15 mouse cellular contexts compared by ENCODE assay signal in the genomic region with DNA sequence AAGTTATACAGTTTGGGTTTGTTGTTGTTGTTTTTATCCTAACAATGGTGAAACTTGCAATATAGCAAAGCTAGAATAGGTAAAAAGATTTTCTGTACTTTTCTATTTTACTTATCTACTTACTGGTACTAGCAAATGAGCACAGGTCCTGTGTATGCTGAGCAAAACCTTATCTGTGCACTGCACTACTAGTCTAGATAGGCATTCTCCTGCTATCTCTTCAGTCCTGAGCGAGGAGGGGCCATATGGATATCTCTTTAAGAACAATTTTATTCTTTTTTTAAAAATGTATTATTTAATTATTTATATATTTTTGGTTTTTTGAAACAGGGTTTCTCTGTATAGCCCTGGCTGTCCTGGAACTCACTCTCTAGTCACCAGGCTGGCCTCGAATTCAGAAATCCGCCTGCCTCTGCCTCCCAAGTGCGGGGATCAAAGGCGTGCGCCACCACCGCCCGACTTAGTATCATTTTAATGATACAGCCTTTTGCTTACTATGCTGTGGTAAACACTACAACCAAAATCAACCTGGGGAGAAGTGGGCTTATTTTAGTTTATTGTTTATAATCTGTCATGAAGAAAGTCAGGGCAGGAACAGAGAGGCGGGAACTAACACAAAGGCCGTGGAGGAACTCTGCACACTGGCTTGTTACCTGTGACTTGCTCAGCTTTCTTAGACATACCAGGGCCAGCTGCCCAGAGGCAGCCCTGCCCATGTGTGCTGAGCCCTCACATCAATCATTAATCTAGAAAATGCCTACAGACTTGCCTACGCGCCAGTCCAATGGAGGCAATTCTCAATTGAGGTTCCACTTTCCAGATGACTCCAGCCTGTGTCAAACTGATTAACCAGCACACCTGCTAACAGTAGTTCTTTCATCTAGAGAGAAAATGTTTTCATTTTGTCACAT. TPM values are rescaled to one million over a fixed set of nuclear protein-coding genes. Genes with fewer than 3 reads are reported as not detected.
DNase-seq lines count a peak whose midpoint lies in the region; ATAC-seq and TF ChIP-seq lines count a peak whose summit lies in the region.
"Had no signal": no experiment of that assay in that cellular context is flagged by ENCODE, and none has a peak within 500 bp of the region (broad histone marks: within the 10 kb centered on the region; RNA-seq: fewer than 3 reads in every experiment).

No protein-coding gene starts in this region.

- H3K9ac ChIP-seq in forebrain, embryonic 13.5 days: no peak overlapping the region
- no peak overlapping the region for H3K9ac ChIP-seq in hindbrain, postnatal 0 days (replicated peaks; ENCODE audit: low read length)
- H3K9ac ChIP-seq: heart, embryonic 13.5 days; midbrain, embryonic 12.5 days had no signal

- no peaks in the 10 kb centered on the region for H3K27me3 ChIP-seq in heart, embryonic 10.5 days (ENCODE audit: insufficient read depth, poor library complexity, severe bottlenecking)
- no peaks in the 10 kb centered on the region for H3K27me3 ChIP-seq in kidney, adult 2 months (replicated peaks; ENCODE audit: control insufficient read depth, insufficient read depth, low read length)
- H3K27me3 ChIP-seq in small intestine, adult 2 months (ENCODE audit: control insufficient read depth, insufficient read depth, low read length): no peaks in the 10 kb centered on the region
- no peaks in the 10 kb centered on the region for H3K27me3 ChIP-seq in forebrain, embryonic 13.5 days
- no peaks in the 10 kb centered on the region for H3K27me3 ChIP-seq in hindbrain, postnatal 0 days (ENCODE audit: insufficient read depth, low read length)
- no peaks in the 10 kb centered on the region for H3K27me3 ChIP-seq in limb, embryonic 10.5 days (ENCODE audit: low read depth, poor library complexity, severe bottlenecking)
- H3K27me3 ChIP-seq: heart, embryonic 13.5 days; midbrain, embryonic 12.5 days had no signal

- no peak for TF ChIP-seq POLR2A in kidney, adult 2 months (IDR thresholded peaks at IDR 0.05; ENCODE audit: low read depth, low read length)
- TF ChIP-seq POLR2A in small intestine, adult 2 months (IDR thresholded peaks at IDR 0.05; ENCODE audit: low read depth, low read length): no peak; the same call in 1 of the 2 replicates

- ATAC-seq in forebrain, embryonic 13.5 days: no peak
- no peak for ATAC-seq in hindbrain, postnatal 0 days
- ATAC-seq: forebrain, embryonic 14.5 days had no signal

- no peak for TF ChIP-seq CTCF in kidney, adult 2 months (conservative IDR thresholded peaks at IDR 0.05; ENCODE audit: insufficient read depth, insufficient read length, low read depth, low read length)
- TF ChIP-seq CTCF in small intestine, adult 2 months (IDR thresholded peaks at IDR 0.05; ENCODE audit: extremely low read depth, insufficient read length, insufficient replicate concordance, low read depth, low read length): no peak
- TF ChIP-seq CTCF in hindbrain, postnatal 0 days (IDR thresholded peaks at IDR 0.05; ENCODE audit: low read depth): no peak

- H3K9me3 ChIP-seq in heart, embryonic 10.5 days: no peaks in the 10 kb centered on the region
- no peaks in the 10 kb centered on the region for H3K9me3 ChIP-seq in forebrain, embryonic 13.5 days (replicated peaks)
- H3K9me3 ChIP-seq in hindbrain, postnatal 0 days (ENCODE audit: low read length): no peaks in the 10 kb centered on the region
- H3K9me3 ChIP-seq in limb, embryonic 10.5 days (replicated peaks): no peaks in the 10 kb centered on the region
- H3K9me3 ChIP-seq: embryonic facial prominence, embryonic 10.5 days; heart, embryonic 13.5 days; midbrain, embryonic 12.5 days had no signal

- peaks cover 2% of the 10 kb centered on the region; the same call in 1 of the 2 replicates for H3K4me1 ChIP-seq in heart, embryonic 10.5 days
- peaks cover 8% of the 10 kb centered on the region; the same call in 1 of the 2 replicates for H3K4me1 ChIP-seq in kidney, adult 2 months (ENCODE audit: control insufficient read depth, insufficient read depth, low read length)
- H3K4me1 ChIP-seq in small intestine, adult 2 months (ENCODE audit: control insufficient read depth, insufficient read depth, insufficient read length, low read length): peaks cover 2% of the 10 kb centered on the region
- peaks cover 10% of the 10 kb centered on the region; the same call in 1 of the 2 replicates for H3K4me1 ChIP-seq in forebrain, embryonic 13.5 days
- no peaks in the 10 kb centered on the region for H3K4me1 ChIP-seq in hindbrain, postnatal 0 days (ENCODE audit: insufficient read depth, low read length)
- peaks cover 5% of the 10 kb centered on the region; the same call in 1 of the 2 replicates for H3K4me1 ChIP-seq in limb, embryonic 10.5 days

- peaks cover 50% of the 10 kb centered on the region for H3K36me3 ChIP-seq in heart, embryonic 10.5 days
- peaks cover 3% of the 10 kb centered on the region; the same call in 1 of the 2 replicates for H3K36me3 ChIP-seq in kidney, adult 2 months (ENCODE audit: control insufficient read depth, insufficient read depth, low read length)
- H3K36me3 ChIP-seq in small intestine, adult 2 months (ENCODE audit: control insufficient read depth, insufficient read depth, low read length): peaks cover 34% of the 10 kb centered on the region
- H3K36me3 ChIP-seq in forebrain, embryonic 13.5 days (ENCODE audit: poor library complexity, severe bottlenecking): peaks cover 44% of the 10 kb centered on the region
- peaks cover 38% of the 10 kb centered on the region for H3K36me3 ChIP-seq in hindbrain, postnatal 0 days (ENCODE audit: insufficient read depth, low read length)
- peaks cover 57% of the 10 kb centered on the region for H3K36me3 ChIP-seq in limb, embryonic 10.5 days

- no peak overlapping the region for H3K4me3 ChIP-seq in heart, embryonic 10.5 days
- no peak overlapping the region for H3K4me3 ChIP-seq in kidney, adult 2 months (ENCODE audit: insufficient read depth, low read depth, low read length)
- no peak overlapping the region for H3K4me3 ChIP-seq in small intestine, adult 2 months (ENCODE audit: low read depth, low read length)
- no peak overlapping the region for H3K4me3 ChIP-seq in forebrain, embryonic 13.5 days
- no peak overlapping the region for H3K4me3 ChIP-seq in hindbrain, postnatal 0 days (ENCODE audit: low read length)
- H3K4me3 ChIP-seq in limb, embryonic 10.5 days: no peak overlapping the region
- H3K4me3 ChIP-seq: embryonic facial prominence, embryonic 10.5 days; heart, embryonic 13.5 days; midbrain, embryonic 12.5 days had no signal

- no peak for DNase-seq in heart, embryonic 10.5 days (ENCODE audit: low spot score)
- no peak for DNase-seq in heart, adult 8-10 months (ENCODE audit: low spot score)
- DNase-seq in kidney, adult 2 months: peak; percentile 81
- DNase-seq in liver: peak; percentile 58
- no peak for DNase-seq in hindbrain, postnatal 0 days (ENCODE audit: low spot score)
- DNase-seq in limb, embryonic 10.5 days (ENCODE audit: low spot score): no peak
- DNase-seq: cerebellum, adult 9-11 months; gastrocnemius, postnatal 10 days; lung, postnatal 10 days had no signal

- peak overlapping the region; percentile 52; the same call in 1 of the 2 replicates for H3K27ac ChIP-seq in heart, embryonic 10.5 days
- no peak overlapping the region for H3K27ac ChIP-seq in kidney, adult 2 months (ENCODE audit: insufficient read depth, low read depth, low read length)
- peak overlapping the region; percentile 49; the same call in 1 of the 2 replicates for H3K27ac ChIP-seq in small intestine, adult 2 months (ENCODE audit: insufficient read depth, low read depth, low read length)
- H3K27ac ChIP-seq in forebrain, embryonic 13.5 days: no peak overlapping the region
- H3K27ac ChIP-seq in hindbrain, postnatal 0 days: no peak overlapping the region
- no peak overlapping the region for H3K27ac ChIP-seq in limb, embryonic 10.5 days
- H3K27ac ChIP-seq: embryonic facial prominence, embryonic 10.5 days; heart, embryonic 13.5 days; midbrain, embryonic 12.5 days had no signal

- WGBS in heart, embryonic 10.5 days: 86% methylated on average over 12 of the region's 12 CpGs
- 74% methylated on average over 12 of the region's 12 CpGs for WGBS in kidney, adult 2 months
- WGBS in small intestine, adult 2 months: 72% methylated on average over 12 of the region's 12 CpGs
- WGBS in forebrain, embryonic 13.5 days: 94% methylated on average over 12 of the region's 12 CpGs
- WGBS in hindbrain, postnatal 0 days: 98% methylated on average over 12 of the region's 12 CpGs
- WGBS in limb, embryonic 10.5 days: 96% methylated on average over 12 of the region's 12 CpGs

- H3K4me2 ChIP-seq in forebrain, embryonic 13.5 days: no peak overlapping the region
- H3K4me2 ChIP-seq in hindbrain, postnatal 0 days (ENCODE audit: low read depth, low read length): no peak overlapping the region
- H3K4me2 ChIP-seq: heart, embryonic 13.5 days; midbrain, embryonic 12.5 days had no signal

RNA-seq across cellular contexts. Expression of a gene that starts 14.1 kb away (rescaled TPM):
- polyA plus RNA-seq in heart, embryonic 10.5 days (2016; fragmentation: Nextera tagmentation; extraction: Ambion mirVana): 26.7 and 28.0 TPM in 2 replicates
- 10 to 100 TPM; 14.1 to 22.0 (median 19.2) TPM for total RNA-seq in heart, adult 8-10 months (2022)
- polyA plus RNA-seq in kidney, adult 2 months (2012; rRNA removed): 3.0 and 3.9 TPM in 2 replicates
- polyA plus RNA-seq in small intestine, adult 2 months (2012; rRNA removed): 1.3 and 2.8 TPM in 2 replicates
- 18.1 and 18.4 TPM in 2 replicates for polyA plus RNA-seq in forebrain, embryonic 13.5 days (2015; fragmentation: Nextera tagmentation; extraction: Ambion mirVana)
- 11.4 and 16.7 TPM in 2 replicates for total RNA-seq in hindbrain, postnatal 0 days (2014; rRNA removed)
- polyA plus RNA-seq in hindbrain, postnatal 0 days (2015; fragmentation: Nextera tagmentation; extraction: Ambion mirVana): 24.8 and 26.1 TPM in 2 replicates
- polyA plus RNA-seq in limb, embryonic 10.5 days (2016; fragmentation: Nextera tagmentation; extraction: Ambion mirVana): 14.5 and 15.3 TPM in 2 replicates

RNA-seq across cellular contexts. Expression of a gene that starts 14.1 kb away (rescaled TPM):
- polyA plus RNA-seq in heart, embryonic 10.5 days (2016; fragmentation: Nextera tagmentation; extraction: Ambion mirVana): 8.9 and 9.5 TPM in 2 replicates
- total RNA-seq in heart, adult 8-10 months (2022): 10 to 100 TPM; 10.9 to 14.0 (median 13.6) TPM
- 2.6 and 2.8 TPM in 2 replicates for polyA plus RNA-seq in kidney, adult 2 months (2012; rRNA removed)
- polyA plus RNA-seq in small intestine, adult 2 months (2012; rRNA removed): 1.2 and 3.0 TPM in 2 replicates
- 9.0 and 9.8 TPM in 2 replicates for polyA plus RNA-seq in forebrain, embryonic 13.5 days (2015; fragmentation: Nextera tagmentation; extraction: Ambion mirVana)
- total RNA-seq in hindbrain, postnatal 0 days (2014; rRNA removed): 8.3 and 8.5 TPM in 2 replicates
- 4.2 and 4.9 TPM in 2 replicates for polyA plus RNA-seq in hindbrain, postnatal 0 days (2015; fragmentation: Nextera tagmentation; extraction: Ambion mirVana)
- 9.1 and 12.4 TPM in 2 replicates for polyA plus RNA-seq in limb, embryonic 10.5 days (2016; fragmentation: Nextera tagmentation; extraction: Ambion mirVana)

RNA-seq across cellular contexts. Expression of a gene that starts 53.6 kb away (rescaled TPM):
- polyA plus RNA-seq in heart, embryonic 10.5 days (2016; fragmentation: Nextera tagmentation; extraction: Ambion mirVana): 31.2 and 36.0 TPM in 2 replicates
- 10 to 100 TPM; 10.3 to 13.9 (median 11.5) TPM for total RNA-seq in heart, adult 8-10 months (2022)
- polyA plus RNA-seq in kidney, adult 2 months (2012; rRNA removed): 6.3 and 8.3 TPM in 2 replicates
- polyA plus RNA-seq in small intestine, adult 2 months (2012; rRNA removed): 0.93 and 1.7 TPM in 2 replicates
- polyA plus RNA-seq in forebrain, embryonic 13.5 days (2015; fragmentation: Nextera tagmentation; extraction: Ambion mirVana): 68.8 and 72.1 TPM in 2 replicates
- total RNA-seq in hindbrain, postnatal 0 days (2014; rRNA removed): 28.0 and 29.4 TPM in 2 replicates
- polyA plus RNA-seq in hindbrain, postnatal 0 days (2015; fragmentation: Nextera tagmentation; extraction: Ambion mirVana): 60.7 and 67.2 TPM in 2 replicates
- polyA plus RNA-seq in limb, embryonic 10.5 days (2016; fragmentation: Nextera tagmentation; extraction: Ambion mirVana): 39.0 and 41.8 TPM in 2 replicates

Comparison
In these comparisons a context has a peak if more than half of its experiments do, and no peak if none do; other contexts are left out.
1. DNase-seq: peak in kidney, adult 2 months (single experiment) and liver (single experiment); none in heart, embryonic 10.5 days (single experiment), heart, adult 8-10 months (single experiment), hindbrain, postnatal 0 days (single experiment) and limb, embryonic 10.5 days (single experiment).
2. H3K27ac ChIP-seq: peak in heart, embryonic 10.5 days (single experiment) and small intestine, adult 2 months (single experiment); none in kidney, adult 2 months (single experiment), forebrain, embryonic 13.5 days (single experiment), hindbrain, postnatal 0 days (single experiment) and limb, embryonic 10.5 days (single experiment).